Mouse (Mus musculus) left cerebral cortex, adult 11 months (tissue): ENCODE results near the gene Tiam2.
A peak's percentile ranks its signal among the peaks of the same experiment; 100 is the strongest.

Source experiments
- DNase-seq: peaks from one replicate; pipeline ENCODE4 v3.0.0; 2022; ENCODE audit warnings: low spot score

Tiam2 gene

DNA sequence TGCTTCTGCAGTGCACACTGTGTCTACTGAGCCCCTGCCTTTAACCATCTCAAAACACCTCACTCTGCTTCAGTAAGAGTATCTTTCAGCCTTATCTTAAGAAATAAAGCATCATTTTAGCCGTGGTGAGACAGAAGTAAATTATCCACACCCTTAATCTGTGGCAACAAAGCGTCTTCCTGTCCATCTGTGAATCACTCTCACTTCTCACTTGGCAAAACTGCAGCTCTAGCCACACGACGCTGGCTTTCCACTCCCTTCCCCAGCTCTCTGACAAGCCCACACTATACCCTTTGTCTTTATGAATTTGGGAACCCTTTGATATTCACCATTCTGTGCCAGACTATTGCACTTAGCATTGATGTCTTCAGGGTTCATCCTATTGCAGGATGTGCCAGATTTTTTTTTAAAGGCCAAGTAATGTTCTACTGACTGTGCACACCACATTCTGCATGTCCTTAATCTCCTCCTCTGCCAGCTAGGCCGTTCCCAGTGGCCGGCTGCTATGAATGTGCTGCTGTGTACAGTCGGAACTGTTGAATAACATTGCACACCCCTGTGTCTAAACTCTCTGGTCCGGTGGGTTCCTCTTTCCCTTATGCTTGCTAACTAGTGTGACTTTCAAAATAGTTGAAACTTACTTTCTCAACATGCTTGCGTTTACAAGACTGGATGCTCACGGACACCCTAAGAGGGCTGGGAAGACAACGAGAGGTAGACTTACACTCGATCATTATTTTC lies 126.4 kb downstream of the Tiam2 start:
- DNase-seq: no peak

DNA sequence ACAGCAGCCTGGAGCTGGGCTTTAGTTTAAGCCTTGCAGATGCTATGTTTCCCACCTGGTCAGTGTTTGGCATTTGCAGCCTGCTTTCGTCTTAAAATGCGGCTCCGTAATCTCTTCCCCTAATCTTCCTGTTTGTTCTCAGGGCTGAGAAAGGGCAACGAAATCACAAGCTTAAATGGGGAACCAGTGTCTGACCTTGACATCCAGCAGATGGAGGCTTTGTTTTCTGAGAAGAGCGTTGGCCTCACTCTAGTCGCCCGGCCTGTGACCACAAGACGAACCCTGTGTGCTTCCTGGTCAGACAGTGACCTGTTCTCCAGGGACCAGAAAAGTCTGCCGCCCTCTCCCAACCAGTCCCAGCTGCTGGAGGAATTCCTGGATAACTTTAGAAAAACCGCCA lies 127.6 kb downstream of the Tiam2 start:
- DNase-seq: no peak

DNA sequence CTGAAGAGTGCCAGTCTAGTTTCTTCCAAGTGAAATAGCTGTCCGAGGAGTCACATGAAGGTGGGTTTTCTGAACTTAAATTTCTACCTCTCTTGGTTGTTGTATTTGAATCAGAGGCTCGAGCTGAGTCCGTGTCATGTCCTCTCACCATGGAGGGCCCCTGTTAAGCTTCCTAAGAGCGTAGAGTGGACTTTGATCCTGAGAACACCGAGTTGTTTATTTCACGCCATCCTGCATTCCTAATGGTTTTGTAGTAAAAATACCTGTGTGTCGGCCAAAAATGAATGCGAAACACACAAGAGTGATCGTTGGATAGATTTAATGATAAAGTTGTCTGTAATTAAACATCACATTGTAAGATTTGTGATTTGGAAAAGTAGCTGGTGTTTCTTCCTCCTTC lies 128.5 kb downstream of the Tiam2 start:
- no peak for DNase-seq

DNA sequence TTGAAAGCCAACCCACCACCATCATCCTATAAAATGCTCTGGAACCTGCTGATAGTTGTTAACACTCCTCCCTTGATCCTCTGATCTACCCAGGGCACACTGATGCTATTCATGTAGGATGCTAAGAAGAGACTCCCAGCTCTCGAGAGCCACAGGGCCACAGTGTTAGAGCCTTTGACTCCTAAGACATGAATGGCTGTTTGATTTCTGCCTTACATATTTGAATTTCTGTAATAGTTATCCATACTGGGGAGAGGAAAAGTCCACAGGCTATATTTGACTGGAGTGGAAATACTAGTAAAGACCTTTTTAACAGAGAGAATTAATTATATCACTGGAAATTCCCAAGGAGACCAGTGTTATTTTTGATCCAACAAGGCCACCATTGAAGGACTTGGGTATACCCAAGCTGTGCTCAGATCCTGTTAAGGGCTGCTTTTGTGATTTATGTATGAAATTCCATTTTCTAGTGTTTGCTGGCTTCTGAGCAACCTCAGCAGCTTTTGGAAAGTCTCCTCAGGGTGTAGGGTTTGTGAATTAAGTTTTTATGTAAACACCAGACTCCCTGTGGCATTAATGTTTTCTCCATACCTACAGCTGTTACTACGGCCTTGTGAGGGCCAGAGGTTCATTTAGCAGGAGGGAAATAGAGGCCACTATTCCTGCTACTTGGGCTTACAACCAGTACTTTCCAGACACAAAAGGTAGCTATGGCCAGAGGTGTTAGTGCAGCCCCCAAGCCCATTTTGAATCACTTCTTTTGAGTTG lies 131.7 kb downstream of the Tiam2 start:
- DNase-seq: no peak

DNA sequence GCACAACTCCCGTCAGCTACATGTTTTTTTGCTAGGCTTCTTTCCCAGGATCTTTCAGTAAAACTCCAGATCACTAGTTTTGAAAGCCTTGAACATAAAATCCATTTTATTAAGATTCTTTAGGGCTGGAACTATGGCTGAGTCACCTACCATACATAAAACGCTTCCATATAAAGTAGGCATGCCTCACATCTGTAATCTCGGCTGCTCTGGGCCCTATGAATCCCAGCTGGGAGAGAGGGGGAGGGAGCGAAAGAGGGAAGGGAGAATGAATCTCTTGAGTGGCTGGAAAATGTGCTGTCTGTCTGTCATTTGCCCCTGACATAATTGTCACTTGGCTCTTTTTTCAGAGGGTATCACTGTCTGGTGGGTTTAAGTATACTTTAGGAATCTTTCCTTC lies 139.5 kb downstream of the Tiam2 start:
- DNase-seq: no peak

DNA sequence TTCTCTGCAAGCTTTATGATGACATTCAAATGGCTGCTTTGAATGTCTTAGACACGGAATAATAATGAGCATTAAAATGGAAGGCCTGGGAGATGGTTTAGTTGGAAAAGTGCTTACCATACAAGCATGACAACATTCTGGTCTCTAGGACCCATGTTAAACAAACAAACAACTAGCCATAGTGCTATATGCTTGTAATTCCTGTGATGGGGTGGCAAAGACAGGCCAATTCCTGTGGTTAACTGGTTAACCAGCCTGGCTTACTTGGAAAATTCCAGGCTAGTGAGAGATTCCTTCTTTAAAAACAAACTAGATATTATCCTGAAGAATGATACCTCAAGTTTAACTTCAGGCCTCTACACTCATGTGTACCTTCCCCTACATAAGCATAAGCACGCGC lies 140.3 kb downstream of the Tiam2 start:
- DNase-seq: no peak

DNA sequence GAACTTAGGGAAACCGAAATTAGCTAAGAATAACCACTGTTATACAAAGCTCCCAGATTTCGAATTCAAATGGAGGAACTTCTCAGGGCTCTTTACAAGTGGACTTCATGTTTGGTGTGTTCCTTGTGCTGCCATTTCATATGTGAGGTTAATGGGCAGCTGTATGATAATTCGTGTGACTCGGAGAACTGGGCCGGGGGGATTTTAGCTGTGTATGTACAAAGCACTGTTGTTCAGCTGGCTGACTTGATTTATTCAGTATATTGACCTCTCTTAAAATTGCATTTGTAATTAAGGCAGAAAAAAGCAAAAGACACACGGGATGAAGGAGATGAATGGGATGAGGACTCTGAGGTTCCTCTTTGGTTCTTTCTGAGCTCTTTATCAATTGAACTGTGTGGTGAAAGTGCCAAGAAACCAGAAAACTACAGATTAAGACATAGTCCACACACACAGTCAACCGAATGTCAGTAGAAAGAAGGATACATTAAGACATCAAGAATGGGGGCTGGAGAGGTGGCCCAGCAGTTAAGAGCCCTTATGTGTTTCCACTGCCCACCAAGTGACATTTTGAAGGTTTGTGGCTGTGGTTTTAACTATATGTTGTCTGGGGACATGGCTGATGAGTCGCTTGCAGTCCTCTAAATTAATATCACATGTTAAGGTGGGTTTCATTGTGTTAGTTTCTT lies 141.4 kb downstream of the Tiam2 start:
- DNase-seq: no peak

DNA sequence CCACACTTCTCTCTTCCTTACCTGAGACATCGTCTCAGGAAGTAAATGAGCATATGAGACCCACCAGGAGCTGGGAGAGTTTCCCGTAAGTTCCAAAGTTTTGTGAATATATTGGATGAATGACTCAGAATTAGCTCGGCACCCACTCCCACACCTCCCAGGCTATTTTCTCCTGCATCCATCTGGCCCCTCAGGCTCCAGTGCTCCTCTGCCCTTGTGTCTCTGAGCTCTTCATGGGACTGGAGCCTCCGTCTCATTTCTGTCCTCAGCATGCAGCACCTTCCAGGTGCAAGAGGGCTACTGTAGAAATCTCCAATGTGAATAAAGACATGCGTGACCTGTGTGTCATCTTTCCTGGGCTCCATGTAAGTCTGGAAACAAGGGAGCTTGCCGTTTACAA lies 145.6 kb downstream of the Tiam2 start:
- no peak for DNase-seq

DNA sequence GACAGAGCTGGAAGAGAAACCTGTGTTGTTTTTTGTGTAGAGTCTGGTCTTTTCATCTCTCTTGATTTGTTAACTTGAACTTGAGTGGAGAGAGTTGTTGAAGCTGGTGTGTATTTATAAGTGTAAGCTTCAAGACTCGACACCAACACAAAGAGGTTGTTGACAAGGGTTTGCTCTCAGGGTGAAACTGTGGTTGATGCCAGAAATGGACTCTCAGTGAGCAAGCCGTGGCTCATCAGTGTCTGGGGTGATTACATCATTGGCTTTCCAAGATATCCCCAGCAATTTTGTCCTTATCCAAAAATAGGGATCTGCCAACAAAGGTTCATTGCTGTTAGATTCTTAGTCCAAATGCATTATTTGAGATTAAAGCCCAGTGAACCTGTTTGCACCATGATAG lies 150.2 kb downstream of the Tiam2 start:
- DNase-seq: no peak

DNA sequence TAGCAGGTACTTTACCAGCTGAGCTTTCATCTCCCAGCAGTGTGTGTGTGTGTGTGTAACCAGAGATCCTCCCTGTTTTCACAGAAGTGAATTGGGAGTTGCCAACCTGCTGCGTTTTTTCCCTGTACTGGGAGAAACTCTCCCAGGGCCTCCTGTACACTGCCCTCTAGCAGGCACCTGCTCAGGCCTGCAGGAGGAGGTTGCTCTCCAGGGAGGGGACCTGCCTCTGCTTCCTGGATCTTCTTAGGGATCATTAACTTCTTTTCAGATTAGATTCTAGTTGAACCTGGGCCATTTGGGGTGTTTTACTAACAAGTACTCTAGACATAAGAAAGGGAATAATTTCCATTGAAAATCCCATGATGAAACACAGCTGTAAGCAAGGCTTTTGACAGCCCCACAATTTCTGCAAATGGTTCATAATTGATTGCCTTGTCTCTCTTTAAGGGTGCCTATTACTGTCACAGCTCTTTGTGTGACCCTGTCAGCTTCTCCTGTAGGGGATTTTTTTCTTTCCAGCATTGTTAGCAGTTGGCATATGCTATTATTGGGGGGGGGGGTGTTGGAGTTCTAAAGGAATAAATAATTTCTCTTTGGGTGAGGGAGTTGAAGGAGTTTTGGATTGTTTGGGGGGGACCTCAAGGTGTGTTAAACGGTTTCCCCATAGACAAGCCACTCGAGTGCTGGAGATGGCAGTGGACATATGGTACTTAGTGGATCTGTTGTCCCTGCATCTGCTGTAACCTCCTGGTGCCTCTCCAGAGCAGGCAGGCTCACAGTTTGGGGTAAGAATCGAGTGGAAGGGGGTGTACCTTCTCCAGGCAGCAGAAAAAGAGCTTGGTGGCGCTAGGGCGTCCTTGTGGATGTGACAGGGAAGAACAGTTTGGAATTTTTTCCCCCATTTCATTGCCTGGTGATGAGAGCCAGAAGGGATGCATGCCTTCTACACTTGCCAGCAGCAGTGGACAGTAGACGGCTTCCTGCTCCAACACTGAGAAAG lies 155.5 kb downstream of the Tiam2 start:
- DNase-seq: peak; percentile 55

DNA sequence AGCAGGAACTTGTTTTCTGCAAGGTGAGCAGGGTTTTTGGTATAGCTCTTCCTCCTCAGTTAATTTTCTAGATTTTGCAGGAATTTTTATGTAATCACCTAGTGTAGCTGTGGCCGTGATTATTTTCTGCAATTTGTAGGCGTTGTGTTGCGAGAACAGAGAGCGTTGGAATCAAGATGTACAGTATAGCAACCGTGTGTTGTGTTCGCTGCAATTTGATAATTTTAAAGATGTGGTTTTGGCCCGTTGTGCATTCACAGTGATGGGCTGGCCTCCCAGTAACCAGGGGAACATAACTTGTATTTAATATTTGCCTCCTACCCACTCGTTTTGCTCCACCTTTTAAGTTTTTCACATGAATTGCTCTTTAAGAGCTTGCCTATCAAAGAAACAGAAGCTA lies 156.7 kb downstream of the Tiam2 start:
- DNase-seq: no peak

DNA sequence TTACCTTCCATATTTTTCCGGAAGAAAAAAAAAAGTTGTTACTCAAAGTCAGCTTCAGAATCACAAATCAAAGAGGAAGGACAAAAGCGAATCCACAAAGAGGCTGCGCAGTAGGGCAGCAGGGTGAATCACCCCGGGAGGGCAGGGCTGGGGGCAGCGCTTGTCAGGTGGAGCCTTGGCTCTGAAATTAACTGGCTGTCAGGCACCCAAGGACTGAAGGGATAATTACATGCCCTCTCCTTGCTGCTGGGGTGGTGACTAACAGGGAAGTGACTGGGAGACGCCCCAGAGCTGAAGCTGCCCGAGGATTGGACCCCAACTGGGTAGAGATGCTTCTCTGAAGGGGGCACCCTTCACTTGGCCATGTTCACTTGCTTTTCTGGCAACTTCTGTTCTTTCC lies 159.5 kb downstream of the Tiam2 start:
- DNase-seq: no peak

DNA sequence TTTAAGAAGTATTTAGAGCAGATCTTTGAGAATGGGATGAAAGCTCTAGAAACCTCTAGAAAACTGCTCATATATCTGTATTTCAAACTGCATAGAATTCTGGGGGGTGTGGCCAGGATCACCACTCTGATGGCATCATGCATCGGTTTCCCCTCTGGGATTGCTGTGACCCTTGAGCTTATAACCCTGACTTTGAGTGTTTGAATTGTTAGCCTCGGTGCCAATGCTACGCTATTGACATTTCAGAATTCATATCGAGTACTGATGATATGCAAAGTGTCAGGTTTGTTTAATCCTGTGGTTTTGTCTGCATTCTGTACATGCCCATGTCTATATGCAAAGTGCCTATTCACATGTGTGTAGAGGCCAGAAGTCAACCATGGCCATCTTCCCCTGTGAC lies 160.8 kb downstream of the Tiam2 start:
- no peak for DNase-seq

DNA sequence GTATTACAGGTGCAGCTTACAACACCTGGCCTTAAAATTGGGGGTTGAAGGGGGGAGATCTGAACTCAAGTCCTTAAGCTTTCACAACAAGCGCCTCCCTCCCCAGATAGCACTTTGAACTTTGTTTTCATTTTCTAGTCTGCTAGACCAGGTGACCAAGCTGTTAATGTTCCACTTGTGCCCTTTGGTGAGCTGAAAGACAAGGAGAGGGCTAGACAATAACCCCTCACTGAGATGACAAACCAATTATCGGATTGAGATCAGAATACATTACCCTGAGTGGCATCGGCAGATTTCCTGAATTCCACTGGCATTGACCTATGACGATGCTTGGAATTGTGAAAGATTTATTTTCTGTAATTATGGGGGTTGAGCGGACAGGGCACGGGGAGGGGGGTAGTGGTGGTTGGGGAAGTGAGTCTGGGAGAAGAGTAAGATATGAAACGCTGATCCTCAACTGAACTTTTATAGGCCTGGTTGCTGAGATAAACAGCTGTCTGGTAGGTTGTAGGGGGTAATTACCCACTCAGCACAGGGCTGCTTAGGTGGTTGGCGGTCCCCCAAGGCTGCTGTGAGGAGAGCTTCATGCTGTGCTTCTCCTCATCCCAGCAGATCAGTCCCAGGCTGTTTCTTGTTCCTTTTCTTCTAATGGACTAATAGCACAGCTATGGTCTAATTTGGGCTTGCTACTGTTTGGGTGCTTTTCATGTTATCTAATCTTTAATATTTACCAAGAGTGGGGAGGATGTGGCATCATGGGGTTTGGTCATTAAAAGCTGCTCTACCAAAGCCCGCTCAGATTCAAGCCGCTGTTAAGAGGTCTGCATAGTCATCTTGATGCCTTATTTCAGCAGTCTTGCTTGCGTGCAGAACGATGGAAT lies 161.6 kb downstream of the Tiam2 start:
- DNase-seq: no peak

DNA sequence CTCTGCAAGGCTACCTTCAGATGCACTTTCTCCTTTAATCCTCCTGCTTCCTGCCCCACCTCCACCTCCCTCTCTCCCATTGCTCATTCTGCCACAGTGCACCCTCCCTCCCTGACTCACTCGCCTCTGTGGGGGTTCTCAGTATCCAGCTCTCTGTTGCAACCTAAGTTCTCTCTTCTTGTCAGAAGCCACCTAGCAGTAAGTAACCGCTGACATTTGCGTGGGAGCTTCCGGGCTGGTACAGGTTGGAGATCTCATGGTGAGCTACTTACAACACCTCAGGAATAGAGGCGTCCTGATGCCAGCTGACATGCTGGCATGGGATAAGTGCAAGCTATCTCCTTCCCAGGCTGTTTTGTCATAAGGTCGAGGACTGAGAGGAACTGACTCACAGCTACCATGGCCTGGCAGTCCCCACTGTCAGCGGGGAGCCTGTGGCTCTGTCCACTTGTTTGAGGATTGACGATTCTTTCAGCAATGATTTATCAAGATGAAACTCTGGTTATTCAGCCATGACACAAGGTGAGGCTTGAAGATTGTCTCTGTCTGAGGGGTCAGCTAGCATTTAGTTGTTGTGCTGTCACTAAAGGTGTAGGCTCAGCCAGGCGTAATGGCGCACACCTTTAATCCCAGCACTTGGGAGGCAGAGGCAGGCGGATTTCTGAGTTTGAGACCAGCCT lies 164.0 kb downstream of the Tiam2 start:
- no peak for DNase-seq

DNA sequence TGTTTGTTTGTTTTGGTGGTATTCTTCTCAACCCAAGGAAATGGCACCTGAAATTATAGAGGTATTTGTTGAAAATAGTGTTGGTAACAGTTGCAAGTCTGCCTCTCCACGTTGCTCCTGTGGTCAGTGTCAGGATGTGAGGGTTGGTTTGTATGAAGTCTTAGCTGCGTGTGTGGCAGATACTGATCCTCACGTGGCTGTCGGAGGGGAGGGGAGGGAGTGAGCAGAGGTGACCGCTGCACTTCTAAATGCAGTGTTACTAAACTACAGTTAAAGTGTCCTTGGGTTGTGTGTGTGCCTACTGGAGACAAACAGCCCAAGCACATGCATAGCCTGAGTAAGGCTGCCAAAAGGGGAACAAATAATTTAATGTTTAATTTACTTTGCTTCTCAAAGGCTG lies 164.7 kb downstream of the Tiam2 start:
- DNase-seq: no peak

DNA sequence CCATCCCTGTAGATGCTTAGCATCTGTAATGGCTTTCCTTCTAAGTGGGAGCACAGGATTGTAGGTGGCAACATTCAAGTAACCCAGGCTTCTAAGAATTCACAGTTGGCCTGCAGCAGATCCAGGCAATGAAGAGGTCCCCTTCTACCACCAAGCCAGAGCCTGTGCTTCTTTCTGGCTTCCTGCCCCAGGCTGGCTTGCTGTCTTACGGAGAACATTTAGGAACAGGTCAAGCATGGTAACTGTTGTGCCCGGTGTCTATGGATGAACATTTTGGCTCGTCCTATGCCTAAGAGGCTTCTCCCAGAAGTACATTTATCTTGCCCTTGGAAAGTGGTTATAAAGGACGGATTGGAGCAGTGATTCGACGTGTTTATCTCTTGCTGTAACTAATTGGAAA lies 165.3 kb downstream of the Tiam2 start:
- DNase-seq: no peak

DNA sequence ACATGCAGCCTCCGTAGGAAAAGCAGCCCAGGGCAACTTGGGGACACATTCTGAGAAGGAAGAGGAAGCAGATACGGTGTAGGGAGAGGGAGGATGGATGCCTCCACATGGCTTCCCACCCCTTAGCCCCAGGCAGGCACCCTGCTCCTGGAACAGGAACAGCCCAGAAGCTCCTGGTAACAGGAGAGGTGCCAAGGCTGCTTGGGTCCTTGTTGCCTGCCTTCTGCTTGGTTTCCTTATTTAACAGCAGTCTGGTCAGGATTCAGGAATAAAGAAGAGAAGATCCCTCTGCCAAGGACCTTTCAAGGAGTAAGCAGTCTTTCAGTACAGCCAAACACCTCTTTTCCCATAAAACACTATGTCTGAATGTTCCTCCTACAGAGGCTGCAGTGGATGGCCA lies 169.2 kb downstream of the Tiam2 start:
- DNase-seq: peak; percentile 46

DNA sequence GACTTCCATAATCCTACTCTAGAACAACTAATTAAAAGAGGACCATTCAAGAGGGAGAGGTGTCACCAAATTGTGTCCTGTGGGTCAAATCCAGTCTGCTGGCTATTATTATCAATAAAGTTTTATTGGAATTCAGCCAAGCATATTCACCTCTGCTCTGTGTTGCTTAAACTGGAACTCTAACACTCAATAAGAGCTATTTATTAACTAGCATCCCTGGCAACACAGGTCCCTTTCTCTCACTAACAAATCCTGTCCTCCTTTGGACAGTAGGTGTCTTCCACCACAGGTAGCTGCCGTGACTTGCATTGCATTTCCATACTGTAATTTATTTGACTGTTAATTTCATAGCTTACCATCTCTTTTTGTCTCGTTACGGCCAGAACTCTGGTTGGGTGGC lies 169.7 kb downstream of the Tiam2 start:
- no peak for DNase-seq

DNA sequence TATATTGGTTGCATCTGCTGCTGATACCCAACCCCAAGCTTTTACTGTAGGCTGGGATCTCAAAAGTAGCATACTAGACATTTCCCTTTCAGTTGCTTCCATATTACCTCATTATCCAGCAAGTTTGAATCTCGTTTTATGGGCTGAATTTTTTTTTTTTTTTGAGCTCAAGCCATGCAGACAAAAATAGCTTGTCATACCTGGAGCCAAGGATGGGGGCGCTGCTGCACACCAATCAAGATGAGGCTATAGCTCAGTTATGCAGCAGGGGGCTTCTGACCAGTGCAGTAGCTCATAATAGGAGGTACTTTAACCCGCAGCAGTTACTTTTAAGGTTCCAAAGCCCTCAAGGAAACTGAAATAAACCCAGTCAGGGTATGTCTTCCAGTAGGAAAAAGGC lies 171.7 kb downstream of the Tiam2 start:
- no peak for DNase-seq
